Mouse (Mus musculus) liver, embryonic 11.5 days (tissue): ENCODE measurements at regions not wholly inside any gene's neighbourhood (a gene's known extent, or its start where the extent isn't known, plus 50 kb on each side); places are given as distances from the start of the nearest gene placed in this dataset.
A peak's percentile ranks its signal among the peaks of the same experiment; 100 is the strongest.

Source experiments
- ATAC-seq: fragments of 200-750 bp; cut with Nextera tagmentation; replicated peaks from 2 replicates; pipeline ENCODE4 v1.8.0; 2017; ENCODE audit warnings: moderate number of reproducible peaks, mild to moderate bottlenecking, moderate TSS enrichment, moderate library complexity; ENCODE audit not compliant: low FRiP score
- DNase-seq: peaks from one replicate; pipeline ENCODE4 v3.0.0-alpha.2; 2017; ENCODE audit warnings: low spot score
- H3K27ac ChIP-seq: fragments of 300-500 bp; sonication (generic); 2 replicates; pipeline ENCODE4 v1.5.1; 2014; ENCODE audit warnings: mild to moderate bottlenecking, low read depth, low read length, control low read depth
- H3K27me3 ChIP-seq: fragments of 300-500 bp; sonication (generic); replicated peaks from 2 replicates; pipeline ENCODE4 v1.6.1; 2014; ENCODE audit warnings: low read length, mixed read lengths; ENCODE audit not compliant: control insufficient read depth, insufficient read depth
- H3K36me3 ChIP-seq: fragments of 300-500 bp; sonication (generic); 2 replicates; pipeline ENCODE4 v1.6.1; 2014; ENCODE audit warnings: mild to moderate bottlenecking, low read length, moderate library complexity, mixed read lengths; ENCODE audit not compliant: control insufficient read depth, insufficient read depth
- H3K4me1 ChIP-seq: fragments of 300-500 bp; sonication (generic); replicated peaks from 2 replicates; pipeline ENCODE4 v1.6.1; 2014; ENCODE audit warnings: low read length, mixed read lengths; ENCODE audit not compliant: control insufficient read depth, insufficient read depth
- H3K4me2 ChIP-seq: fragments of 300-500 bp; sonication (generic); 2 replicates; pipeline ENCODE4 v1.6.1; 2014; ENCODE audit warnings: mild to moderate bottlenecking, control low read depth, moderate library complexity
- H3K4me3 ChIP-seq: fragments of 300-500 bp; sonication (generic); 2 replicates; pipeline ENCODE4 v1.5.1; 2014; ENCODE audit warnings: low read depth, low read length, control low read depth
- H3K9ac ChIP-seq: fragments of 300-500 bp; sonication (generic); 2 replicates; pipeline ENCODE4 v1.6.1; 2014; ENCODE audit warnings: low read depth, low read length, control low read depth
- H3K9me3 ChIP-seq: fragments of 300-500 bp; sonication (generic); 2 replicates; pipeline ENCODE4 v1.6.1; 2016; ENCODE audit warnings: low read length, inconsistent platforms, mixed read lengths; ENCODE audit not compliant: control insufficient read depth
- WGBS: fragments of 180-500 bp; shearing (Covaris S2); extraction: QIAGEN DNeasy Blood & Tissue Kit; methylation state at CpG from one replicate; pipeline ENCODE4 v1.1.7; 2014; 5-methylcytosine and 5-hydroxymethylcytosine counted together

- ATAC-seq (no peak), DNase-seq (no peak)
- Histone ChIP-seq H3K27ac (no peak overlapping the region), H3K27me3 (no peaks in the 10 kb centered on the region; the same call in 1 of the 2 replicates), H3K4me2 (no peak overlapping the region), H3K4me3 (no peak overlapping the region), H3K36me3 (no peaks in the 10 kb centered on the region), H3K9me3 (no peaks in the 10 kb centered on the region), H3K4me1 (no peaks in the 10 kb centered on the region), H3K9ac (no peak overlapping the region)
- WGBS, result 82% methylated on average over 12 of the region's 12 CpGs
These were observed 105.0 kb upstream of the Six3 start for GRCm38 (mm10) chr17:85508386-85508785.

GRCm38 (mm10) chr17:85512971-85513370 is 100.4 kb upstream of the Six3 start:
- no peak for ATAC-seq

GRCm38 (mm10) chr17:85513936-85514335 is 99.5 kb upstream of the Six3 start:
- H3K4me1 ChIP-seq, result no peaks in the 10 kb centered on the region

More at GRCm38 (mm10) chr17:85512971-85513370, 100.4 kb upstream of the Six3 start:
- no peak overlapping the region for H3K9ac ChIP-seq
- no peaks in the 10 kb centered on the region for H3K4me1 ChIP-seq
- H3K36me3 ChIP-seq, result no peaks in the 10 kb centered on the region
- no peak for DNase-seq
- H3K27ac ChIP-seq, result no peak overlapping the region
- no peak overlapping the region for H3K4me2 ChIP-seq
- 84% methylated on average over 4 of the region's 4 CpGs for WGBS
- H3K27me3 ChIP-seq, result no peaks in the 10 kb centered on the region; the same call in 1 of the 2 replicates
- H3K9me3 ChIP-seq, result no peaks in the 10 kb centered on the region
- no peak overlapping the region for H3K4me3 ChIP-seq

GRCm38 (mm10) chr17:85514396-85514795 is 99.0 kb upstream of the Six3 start:
- H3K9ac ChIP-seq, result no peak overlapping the region
- no peak for ATAC-seq
- H3K27ac ChIP-seq, result no peak overlapping the region
- DNase-seq, result peak; percentile 26
- no peak overlapping the region for H3K4me2 ChIP-seq
- no peaks in the 10 kb centered on the region for H3K9me3 ChIP-seq
- no peaks in the 10 kb centered on the region for H3K4me1 ChIP-seq
- H3K27me3 ChIP-seq, result no peaks in the 10 kb centered on the region
- WGBS, result 54% methylated on average over 7 of the region's 7 CpGs
- H3K4me3 ChIP-seq, result no peak overlapping the region
- no peaks in the 10 kb centered on the region for H3K36me3 ChIP-seq

More at GRCm38 (mm10) chr17:85513936-85514335, 99.5 kb upstream of the Six3 start:
- H3K27ac ChIP-seq, result no peak overlapping the region
- H3K4me2 ChIP-seq, result no peak overlapping the region
- no peak overlapping the region for H3K9ac ChIP-seq
- H3K9me3 ChIP-seq, result no peaks in the 10 kb centered on the region
- no peaks in the 10 kb centered on the region for H3K27me3 ChIP-seq
- no peak overlapping the region for H3K4me3 ChIP-seq
- 85% methylated on average over 4 of the region's 4 CpGs for WGBS
- DNase-seq (peak; percentile 11), ATAC-seq (no peak)
- H3K36me3 ChIP-seq, result no peaks in the 10 kb centered on the region

- Histone ChIP-seq H3K4me2 (no peak overlapping the region), H3K4me1 (no peaks in the 10 kb centered on the region), H3K36me3 (no peaks in the 10 kb centered on the region), H3K9ac (no peak overlapping the region), H3K27ac (no peak overlapping the region), H3K9me3 (no peaks in the 10 kb centered on the region), H3K4me3 (no peak overlapping the region), H3K27me3 (peaks cover 3% of the 10 kb centered on the region; the same call in 1 of the 2 replicates)
- ATAC-seq (no peak), DNase-seq (peak; percentile 1)
- 70% methylated on average over 3 of the region's 3 CpGs for WGBS
These were observed 96.1 kb upstream of the Six3 start for GRCm38 (mm10) chr17:85517301-85517700.

GRCm38 (mm10) chr17:85518513-85518912 is 94.9 kb upstream of the Six3 start:
- H3K4me2 ChIP-seq, result no peak overlapping the region
- DNase-seq (no peak), ATAC-seq (no peak)
- no peaks in the 10 kb centered on the region for H3K9me3 ChIP-seq
- no peak overlapping the region for H3K27ac ChIP-seq
- peaks cover 3% of the 10 kb centered on the region; the same call in 1 of the 2 replicates for H3K27me3 ChIP-seq
- no peak overlapping the region for H3K9ac ChIP-seq
- no peak overlapping the region for H3K4me3 ChIP-seq
- no peaks in the 10 kb centered on the region for H3K4me1 ChIP-seq
- 92% methylated on average over 6 of the region's 6 CpGs for WGBS
- H3K36me3 ChIP-seq, result no peaks in the 10 kb centered on the region

- H3K4me1 ChIP-seq, result no peaks in the 10 kb centered on the region
- DNase-seq (no peak), ATAC-seq (no peak)
These were observed 86.1 kb upstream of the Six3 start for GRCm38 (mm10) chr17:85527327-85527698.

GRCm38 (mm10) chr17:85528105-85529004 is 85.1 kb upstream of the Six3 start:
- Histone ChIP-seq H3K9me3 (no peaks in the 10 kb centered on the region), H3K4me2 (no peak overlapping the region), H3K36me3 (no peaks in the 10 kb centered on the region), H3K4me3 (no peak overlapping the region), H3K4me1 (no peaks in the 10 kb centered on the region), H3K9ac (no peak overlapping the region), H3K27ac (no peak overlapping the region), H3K27me3 (no peaks in the 10 kb centered on the region; the same call in 1 of the 2 replicates)
- no peak for DNase-seq
- ATAC-seq, result no peak
- 66% methylated on average over 20 of the region's 20 CpGs for WGBS

More at GRCm38 (mm10) chr17:85527327-85527698, 86.1 kb upstream of the Six3 start:
- 65% methylated on average over 7 of the region's 7 CpGs for WGBS
- Histone ChIP-seq H3K36me3 (no peaks in the 10 kb centered on the region), H3K4me2 (no peak overlapping the region), H3K9me3 (no peaks in the 10 kb centered on the region), H3K9ac (no peak overlapping the region), H3K27ac (no peak overlapping the region), H3K27me3 (no peaks in the 10 kb centered on the region; the same call in 1 of the 2 replicates), H3K4me3 (no peak overlapping the region)

- H3K4me2 ChIP-seq, result no peak overlapping the region
- H3K4me1 ChIP-seq, result no peaks in the 10 kb centered on the region
- H3K4me3 ChIP-seq, result no peak overlapping the region
- H3K27me3 ChIP-seq, result peaks cover 4% of the 10 kb centered on the region
- peak; percentile 14 for DNase-seq
- H3K27ac ChIP-seq, result no peak overlapping the region
- no peaks in the 10 kb centered on the region for H3K36me3 ChIP-seq
- ATAC-seq, result no peak
- no peak overlapping the region for H3K9ac ChIP-seq
- H3K9me3 ChIP-seq, result no peaks in the 10 kb centered on the region
- 79% methylated on average over 3 of the region's 3 CpGs for WGBS
These were observed 77.1 kb upstream of the Six3 start for GRCm38 (mm10) chr17:85536311-85536710.
